Comparison of ENCODE assay signal across 10 mouse cellular contexts in genomic region chr11:108961651-108962065, GRCm38 (mm10). TPM values are rescaled to one million over a fixed set of nuclear protein-coding genes. Genes with fewer than 3 reads are reported as not detected.
DNase-seq lines count a peak whose midpoint lies in the region; ATAC-seq lines count a peak whose summit lies in the region.
"Had no signal": no experiment of that assay in that cellular context is flagged by ENCODE, and none has a peak within 500 bp of the region (broad histone marks: within the 10 kb centered on the region; RNA-seq: fewer than 3 reads in every experiment).

No protein-coding gene starts in this region.

- H3K4me1 ChIP-seq in intestine, embryonic 14.5 days (replicated peaks; ENCODE audit: control insufficient read depth, insufficient read depth, low read length) = no peaks in the 10 kb centered on the region
- H3K4me1 ChIP-seq in intestine, embryonic 16.5 days (ENCODE audit: control insufficient read depth, insufficient read depth, low read length) = no peaks in the 10 kb centered on the region
- H3K4me1 ChIP-seq in embryonic facial prominence, embryonic 15.5 days = peaks cover 17% of the 10 kb centered on the region
- peaks cover 41% of the 10 kb centered on the region for H3K4me1 ChIP-seq in limb, embryonic 13.5 days
- H3K4me1 ChIP-seq in neural tube, embryonic 13.5 days (replicated peaks) = peaks cover 25% of the 10 kb centered on the region

- intact Hi-C loops in left cerebral cortex, postnatal 25 days (cut with DNase I) = no loop called here

- H3K9ac ChIP-seq in intestine, embryonic 14.5 days (ENCODE audit: low read length) = no peak overlapping the region
- no peak overlapping the region for H3K9ac ChIP-seq in intestine, embryonic 16.5 days (ENCODE audit: low read depth, low read length)
- no peak overlapping the region for H3K9ac ChIP-seq in embryonic facial prominence, embryonic 15.5 days
- no peak overlapping the region for H3K9ac ChIP-seq in limb, embryonic 13.5 days
- no peak overlapping the region for H3K9ac ChIP-seq in neural tube, embryonic 13.5 days

- H3K4me3 ChIP-seq in intestine, embryonic 14.5 days (ENCODE audit: low read depth, low read length) = no peak overlapping the region; the same call in 1 of the 2 replicates
- no peak overlapping the region for H3K4me3 ChIP-seq in intestine, embryonic 16.5 days (ENCODE audit: low read length)
- H3K4me3 ChIP-seq in embryonic facial prominence, embryonic 15.5 days (replicated peaks) = 0 out of 2 replicates have a peak overlapping the region, but pooled peaks have one; percentile 1
- 0 out of 2 replicates have a peak overlapping the region, but pooled peaks have one; percentile 1 for H3K4me3 ChIP-seq in limb, embryonic 13.5 days
- H3K4me3 ChIP-seq in neural tube, embryonic 13.5 days = no peak overlapping the region

- no peaks in the 10 kb centered on the region for H3K9me3 ChIP-seq in intestine, embryonic 14.5 days (ENCODE audit: control insufficient read depth, low read length)
- no peaks in the 10 kb centered on the region for H3K9me3 ChIP-seq in intestine, embryonic 16.5 days (ENCODE audit: control insufficient read depth, low read length)
- no peaks in the 10 kb centered on the region for H3K9me3 ChIP-seq in embryonic facial prominence, embryonic 15.5 days (replicated peaks)
- no peaks in the 10 kb centered on the region for H3K9me3 ChIP-seq in limb, embryonic 13.5 days
- H3K9me3 ChIP-seq in neural tube, embryonic 13.5 days = no peaks in the 10 kb centered on the region

- no peaks in the 10 kb centered on the region for H3K36me3 ChIP-seq in intestine, embryonic 14.5 days (ENCODE audit: control insufficient read depth, insufficient read depth, low read length)
- H3K36me3 ChIP-seq in intestine, embryonic 16.5 days (ENCODE audit: control insufficient read depth, insufficient read depth, low read length) = no peaks in the 10 kb centered on the region
- no peaks in the 10 kb centered on the region for H3K36me3 ChIP-seq in embryonic facial prominence, embryonic 15.5 days
- H3K36me3 ChIP-seq in limb, embryonic 13.5 days = no peaks in the 10 kb centered on the region
- no peaks in the 10 kb centered on the region for H3K36me3 ChIP-seq in neural tube, embryonic 13.5 days

- WGBS in intestine, embryonic 14.5 days = 11% methylated on average over 11 of the region's 11 CpGs
- WGBS in intestine, embryonic 16.5 days = 12% methylated on average over 11 of the region's 11 CpGs
- 3% methylated on average over 11 of the region's 11 CpGs for WGBS in embryonic facial prominence, embryonic 15.5 days
- WGBS in limb, embryonic 13.5 days = 1% methylated on average over 11 of the region's 11 CpGs
- WGBS in neural tube, embryonic 13.5 days = 1% methylated on average over 11 of the region's 11 CpGs

- H3K27ac ChIP-seq in intestine, embryonic 14.5 days (ENCODE audit: low read depth) = no peak overlapping the region
- H3K27ac ChIP-seq in intestine, embryonic 16.5 days (ENCODE audit: low read length) = no peak overlapping the region
- H3K27ac ChIP-seq in embryonic facial prominence, embryonic 15.5 days (replicated peaks) = peak overlapping the region; percentile 49
- H3K27ac ChIP-seq in limb, embryonic 13.5 days = peak overlapping the region; percentile 87
- 0 out of 2 replicates have a peak overlapping the region, but pooled peaks have one; percentile 38 for H3K27ac ChIP-seq in neural tube, embryonic 13.5 days (replicated peaks)

- ATAC-seq in intestine, embryonic 14.5 days (replicated peaks; ENCODE audit: low FRiP score, low TSS enrichment, low read depth) = no peak
- ATAC-seq in intestine, embryonic 16.5 days = no peak
- ATAC-seq in embryonic facial prominence, embryonic 15.5 days (ENCODE audit: insufficient number of reproducible peaks, low FRiP score, low TSS enrichment, low read depth) = peak; percentile 61; the same call in 1 of the 2 replicates
- ATAC-seq in limb, embryonic 13.5 days (ENCODE audit: low FRiP score, low read depth) = peak; percentile 75
- ATAC-seq in neural tube, embryonic 13.5 days (ENCODE audit: low read depth) = no peak

- H3K4me2 ChIP-seq in intestine, embryonic 14.5 days (ENCODE audit: low read length) = peak overlapping the region; percentile 38
- H3K4me2 ChIP-seq in intestine, embryonic 16.5 days (ENCODE audit: low read depth, low read length) = no peak overlapping the region
- H3K4me2 ChIP-seq in embryonic facial prominence, embryonic 15.5 days (replicated peaks) = peak overlapping the region; percentile 21; the same call in 1 of the 2 replicates
- H3K4me2 ChIP-seq in limb, embryonic 13.5 days (replicated peaks) = peak overlapping the region; percentile 46
- H3K4me2 ChIP-seq in neural tube, embryonic 13.5 days = peak overlapping the region; percentile 33

- no peak for DNase-seq in intestine, embryonic 14.5 days (ENCODE audit: low spot score)
- DNase-seq in layer of hippocampus, postnatal 10 days (ENCODE audit: low spot score in 2 of 2) = no peak
- no peak for DNase-seq in left cerebral cortex, postnatal 25 days (ENCODE audit: low spot score in 2 of 2)
- DNase-seq in natural killer cell, adult 2 months (ENCODE audit: low spot score in 2 of 2) = no peak
- DNase-seq: kidney, postnatal 36 days had no signal

- H3K27me3 ChIP-seq in intestine, embryonic 14.5 days (replicated peaks; ENCODE audit: control insufficient read depth, insufficient read depth, low read length) = no peaks in the 10 kb centered on the region
- no peaks in the 10 kb centered on the region for H3K27me3 ChIP-seq in intestine, embryonic 16.5 days (replicated peaks; ENCODE audit: control insufficient read depth, insufficient read depth, low read length)
- H3K27me3 ChIP-seq in embryonic facial prominence, embryonic 15.5 days = no peaks in the 10 kb centered on the region
- no peaks in the 10 kb centered on the region for H3K27me3 ChIP-seq in limb, embryonic 13.5 days
- H3K27me3 ChIP-seq in neural tube, embryonic 13.5 days = no peaks in the 10 kb centered on the region
- H3K27me3 ChIP-seq: CH12.LX had no signal

RNA-seq across cellular contexts. Expression of gene Axin2, which starts 41.5 kb away (rescaled TPM):
- 6.5 and 8.0 TPM in 2 replicates for polyA plus RNA-seq in intestine, embryonic 14.5 days (2014; fragmentation: Nextera tagmentation; extraction: Ambion mirVana)
- polyA plus RNA-seq in intestine, embryonic 16.5 days (2015; fragmentation: Nextera tagmentation; extraction: Ambion mirVana) = 2.8 and 3.2 TPM in 2 replicates
- polyA plus RNA-seq in embryonic facial prominence, embryonic 15.5 days (2015; fragmentation: Nextera tagmentation; extraction: Ambion mirVana) = 12.5 and 14.5 TPM in 2 replicates
- polyA plus RNA-seq in limb, embryonic 13.5 days (2015; fragmentation: Nextera tagmentation; extraction: Ambion mirVana) = 18.1 and 19.7 TPM in 2 replicates
- polyA plus RNA-seq in neural tube, embryonic 13.5 days (2015; fragmentation: Nextera tagmentation; extraction: Ambion mirVana) = 8.8 and 10.6 TPM in 2 replicates
- 10 to 100 TPM; 30.3 to 32.6 TPM for total RNA-seq in layer of hippocampus, postnatal 10 days (2021)
- 10 to 100 TPM; 32.4 to 33.9 TPM for total RNA-seq in left cerebral cortex, postnatal 25 days (2021)

Comparison
In these comparisons a context has a peak if more than half of its experiments do, and no peak if none do; other contexts are left out.
1. ATAC-seq: peak in embryonic facial prominence, embryonic 15.5 days (single experiment) and limb, embryonic 13.5 days (single experiment); none in intestine, embryonic 14.5 days (single experiment), intestine, embryonic 16.5 days (single experiment) and neural tube, embryonic 13.5 days (single experiment).
2. H3K27ac ChIP-seq: peak in embryonic facial prominence, embryonic 15.5 days (single experiment), limb, embryonic 13.5 days (single experiment) and neural tube, embryonic 13.5 days (single experiment); none in intestine, embryonic 14.5 days (single experiment) and intestine, embryonic 16.5 days (single experiment).
3. H3K4me3 ChIP-seq: peak in embryonic facial prominence, embryonic 15.5 days (single experiment) and limb, embryonic 13.5 days (single experiment); none in intestine, embryonic 14.5 days (single experiment), intestine, embryonic 16.5 days (single experiment) and neural tube, embryonic 13.5 days (single experiment).